Mouse (Mus musculus): ENCODE measurements at regions not wholly inside any gene's neighbourhood (a gene's known extent, or its start where the extent isn't known, plus 50 kb on each side); places are given as distances from the start of the nearest gene placed in this dataset.
A peak's percentile ranks its signal among the peaks of the same experiment; 100 is the strongest.

DNA sequence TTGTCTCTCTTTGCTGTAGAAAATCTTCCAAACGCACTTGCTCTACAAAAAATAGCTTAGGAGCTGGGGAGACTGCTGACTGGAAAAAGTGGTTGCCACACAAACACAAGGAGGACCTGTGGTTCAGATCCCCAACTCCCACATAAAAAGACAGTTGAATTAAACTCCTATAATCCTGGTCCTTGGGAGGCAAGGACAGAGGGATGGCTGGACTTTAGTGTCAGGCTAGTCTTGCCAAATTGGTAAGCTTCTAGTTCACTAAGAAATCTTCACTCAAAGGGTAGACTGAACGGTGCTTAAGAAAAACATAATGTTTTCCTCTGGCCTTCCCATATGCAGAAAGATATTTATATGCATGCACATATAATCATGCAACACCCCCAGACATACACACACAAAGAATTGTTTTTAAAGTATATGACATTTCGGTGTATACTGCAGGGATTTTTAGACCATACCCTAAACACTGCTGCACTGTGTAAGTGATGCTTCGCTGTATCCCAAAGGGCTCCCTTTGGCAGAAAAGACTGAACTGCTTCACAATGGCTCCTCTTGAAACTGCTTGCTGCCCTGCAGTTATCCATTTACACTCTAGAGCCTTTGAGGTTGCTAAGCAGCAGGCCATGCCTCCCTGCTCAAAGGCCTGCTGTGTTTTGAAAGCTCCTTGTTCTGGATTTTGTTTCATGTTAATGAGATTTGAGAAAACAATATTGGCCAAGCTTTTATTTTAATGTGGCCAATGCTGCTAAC lies 1299.3 kb downstream of the Zfp704 start:
- ATAC-seq (replicated peaks; ENCODE audit: insufficient number of reproducible peaks, low FRiP score, low TSS enrichment, low read depth) (peak; percentile 79; the same call in 1 of the 2 replicates), DNase-seq (ENCODE audit: low spot score) (peak; percentile 14)
- 49% methylated on average over 4 of the region's 4 CpGs for WGBS
- Histone ChIP-seq H3K4me2 (ENCODE audit: low read depth, low read length) (no peak overlapping the region), H3K27ac (replicated peaks; ENCODE audit: low read depth, low read length) (no peak overlapping the region), H3K9ac (replicated peaks; ENCODE audit: low read length) (no peak overlapping the region), H3K4me1 (ENCODE audit: control insufficient read depth, insufficient read depth, low read length) (no peaks in the 10 kb centered on the region), H3K27me3 (ENCODE audit: control insufficient read depth, insufficient read depth, low read length) (no peaks in the 10 kb centered on the region), H3K9me3 (replicated peaks; ENCODE audit: control insufficient read depth, low read length) (no peaks in the 10 kb centered on the region), H3K36me3 (replicated peaks; ENCODE audit: control insufficient read depth, insufficient read depth, low read depth, low read length) (no peaks in the 10 kb centered on the region), H3K4me3 (ENCODE audit: low read depth, low read length) (no peak overlapping the region)

- no peaks in the 10 kb centered on the region for H3K36me3 ChIP-seq (replicated peaks; ENCODE audit: control insufficient read depth, insufficient read depth, low read depth, low read length)
- ATAC-seq (replicated peaks; ENCODE audit: insufficient number of reproducible peaks, low FRiP score, low TSS enrichment, low read depth) (no peak), DNase-seq (ENCODE audit: low spot score) (no peak)
- H3K4me2 ChIP-seq (ENCODE audit: low read depth, low read length) = no peak overlapping the region
- no peaks in the 10 kb centered on the region for H3K9me3 ChIP-seq (replicated peaks; ENCODE audit: control insufficient read depth, low read length)
- H3K27me3 ChIP-seq (ENCODE audit: control insufficient read depth, insufficient read depth, low read length) = no peaks in the 10 kb centered on the region
- no peak overlapping the region for H3K4me3 ChIP-seq (ENCODE audit: low read depth, low read length)
- 82% methylated on average over 3 of the region's 3 CpGs for WGBS
- no peak overlapping the region for H3K27ac ChIP-seq (replicated peaks; ENCODE audit: low read depth, low read length)
- no peaks in the 10 kb centered on the region for H3K4me1 ChIP-seq (ENCODE audit: control insufficient read depth, insufficient read depth, low read length)
- no peak overlapping the region for H3K9ac ChIP-seq (replicated peaks; ENCODE audit: low read length)
Observed at GRCm38 (mm10) chr3:8307296-8307695, 1302.6 kb downstream of the Zfp704 start.

DNA sequence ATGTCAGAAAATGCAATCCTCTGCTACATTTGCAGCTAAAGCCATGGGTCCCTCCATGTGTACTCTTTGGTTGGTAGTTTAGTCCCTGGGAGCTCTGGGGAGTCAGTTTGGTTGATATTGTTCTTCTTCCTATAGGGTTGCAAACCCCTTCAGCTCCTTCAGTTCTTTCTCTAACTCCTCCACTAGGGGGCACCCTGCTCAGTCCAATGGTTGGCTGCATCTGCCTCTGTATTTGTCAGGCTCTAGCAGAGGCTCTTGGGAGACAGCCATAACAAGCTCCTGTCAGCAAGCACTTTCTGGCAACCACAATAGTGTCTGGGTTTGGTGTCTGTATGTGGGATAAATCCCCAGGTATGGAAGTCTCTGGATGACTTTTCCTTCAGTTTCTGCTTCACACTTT lies 1305.1 kb downstream of the Zfp704 start:
- DNase-seq (ENCODE audit: low spot score) = peak; percentile 12
- no peak overlapping the region for H3K9ac ChIP-seq (replicated peaks; ENCODE audit: low read length)

DNA sequence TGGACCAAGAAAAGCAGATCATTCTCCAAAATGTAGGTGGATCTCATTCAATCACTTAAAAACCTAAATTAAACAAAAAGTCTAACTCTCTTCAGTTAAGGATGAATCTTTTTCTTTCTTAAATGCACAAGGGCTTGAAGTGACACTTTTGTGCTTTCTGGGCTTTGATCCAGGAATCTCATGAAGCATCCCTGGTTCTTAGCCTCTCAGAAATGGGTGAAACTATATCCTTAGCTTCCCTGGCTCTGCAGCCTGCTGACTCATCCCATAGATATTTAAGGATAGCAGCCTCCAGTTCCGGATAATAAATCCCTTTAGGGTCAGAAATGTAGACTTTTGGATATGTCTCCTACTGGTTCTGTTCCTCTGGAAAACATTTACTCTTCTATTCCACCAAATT lies 1316.8 kb downstream of the Zfp704 start:
- Histone ChIP-seq H3K4me3 (ENCODE audit: low read depth, low read length) (no peak overlapping the region), H3K27ac (replicated peaks; ENCODE audit: low read depth, low read length) (no peak overlapping the region), H3K27me3 (ENCODE audit: control insufficient read depth, insufficient read depth, low read length) (no peaks in the 10 kb centered on the region), H3K9me3 (replicated peaks; ENCODE audit: control insufficient read depth, low read length) (no peaks in the 10 kb centered on the region), H3K4me1 (ENCODE audit: control insufficient read depth, insufficient read depth, low read length) (no peaks in the 10 kb centered on the region), H3K9ac (replicated peaks; ENCODE audit: low read length) (no peak overlapping the region), H3K36me3 (replicated peaks; ENCODE audit: control insufficient read depth, insufficient read depth, low read depth, low read length) (no peaks in the 10 kb centered on the region), H3K4me2 (ENCODE audit: low read depth, low read length) (no peak overlapping the region)
- DNase-seq (ENCODE audit: low spot score) (no peak), ATAC-seq (replicated peaks; ENCODE audit: insufficient number of reproducible peaks, low FRiP score, low TSS enrichment, low read depth) (no peak)
- WGBS = 68% methylated on average over 1 of the region's 1 CpGs

More for the DNA sequence above, 1305.1 kb downstream of the Zfp704 start:
- no peak overlapping the region for H3K27ac ChIP-seq (replicated peaks; ENCODE audit: low read depth, low read length)
- H3K36me3 ChIP-seq (replicated peaks; ENCODE audit: control insufficient read depth, insufficient read depth, low read depth, low read length) = no peaks in the 10 kb centered on the region
- H3K4me3 ChIP-seq (ENCODE audit: low read depth, low read length) = no peak overlapping the region
- ATAC-seq (replicated peaks; ENCODE audit: insufficient number of reproducible peaks, low FRiP score, low TSS enrichment, low read depth) = no peak
- H3K4me2 ChIP-seq (ENCODE audit: low read depth, low read length) = no peak overlapping the region
- no peaks in the 10 kb centered on the region for H3K9me3 ChIP-seq (replicated peaks; ENCODE audit: control insufficient read depth, low read length)
- H3K27me3 ChIP-seq (ENCODE audit: control insufficient read depth, insufficient read depth, low read length) = no peaks in the 10 kb centered on the region
- no peaks in the 10 kb centered on the region for H3K4me1 ChIP-seq (ENCODE audit: control insufficient read depth, insufficient read depth, low read length)

DNA sequence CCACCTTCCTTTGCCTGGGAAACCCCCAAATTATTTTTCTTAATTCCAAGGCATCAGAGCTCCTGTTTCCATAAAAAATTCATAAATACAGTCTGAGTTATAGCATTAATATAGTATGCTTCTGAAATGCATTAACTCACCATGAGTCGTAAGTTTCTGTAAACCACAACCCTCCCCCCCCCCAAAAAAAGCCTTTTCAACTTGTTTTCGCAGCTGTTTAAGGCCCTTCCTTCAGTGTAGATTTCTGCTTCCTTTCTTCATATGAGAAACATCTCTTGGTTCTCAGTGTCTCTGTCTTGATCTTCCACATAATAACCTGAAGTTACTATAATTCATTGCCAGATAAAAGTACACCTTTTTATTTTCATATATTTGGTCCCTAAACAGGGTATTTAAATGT lies 1320.3 kb downstream of the Zfp704 start:
- H3K27ac ChIP-seq (replicated peaks; ENCODE audit: low read depth, low read length) = no peak overlapping the region
- no peak for DNase-seq (ENCODE audit: low spot score)
- no peaks in the 10 kb centered on the region for H3K36me3 ChIP-seq (replicated peaks; ENCODE audit: control insufficient read depth, insufficient read depth, low read depth, low read length)

GRCm38 (mm10) chr3:8288437-8288836 lies 1321.4 kb downstream of the Zfp704 start:
- WGBS = 77% methylated on average over 1 of the region's 1 CpGs
- Histone ChIP-seq H3K27me3 (ENCODE audit: control insufficient read depth, insufficient read depth, low read length) (no peaks in the 10 kb centered on the region), H3K4me3 (ENCODE audit: low read depth, low read length) (no peak overlapping the region), H3K36me3 (replicated peaks; ENCODE audit: control insufficient read depth, insufficient read depth, low read depth, low read length) (no peaks in the 10 kb centered on the region), H3K9me3 (replicated peaks; ENCODE audit: control insufficient read depth, low read length) (no peaks in the 10 kb centered on the region), H3K27ac (replicated peaks; ENCODE audit: low read depth, low read length) (no peak overlapping the region), H3K4me1 (ENCODE audit: control insufficient read depth, insufficient read depth, low read length) (no peaks in the 10 kb centered on the region), H3K4me2 (ENCODE audit: low read depth, low read length) (no peak overlapping the region), H3K9ac (replicated peaks; ENCODE audit: low read length) (no peak overlapping the region)
- DNase-seq (ENCODE audit: low spot score) (no peak), ATAC-seq (replicated peaks; ENCODE audit: insufficient number of reproducible peaks, low FRiP score, low TSS enrichment, low read depth) (no peak)

More for the DNA sequence above, 1320.3 kb downstream of the Zfp704 start:
- no peak for ATAC-seq (replicated peaks; ENCODE audit: insufficient number of reproducible peaks, low FRiP score, low TSS enrichment, low read depth)
- H3K4me3 ChIP-seq (ENCODE audit: low read depth, low read length) = no peak overlapping the region
- WGBS = 83% methylated on average over 2 of the region's 2 CpGs
- H3K27me3 ChIP-seq (ENCODE audit: control insufficient read depth, insufficient read depth, low read length) = no peaks in the 10 kb centered on the region
- no peak overlapping the region for H3K4me2 ChIP-seq (ENCODE audit: low read depth, low read length)
- H3K9me3 ChIP-seq (replicated peaks; ENCODE audit: control insufficient read depth, low read length) = no peaks in the 10 kb centered on the region
- no peaks in the 10 kb centered on the region for H3K4me1 ChIP-seq (ENCODE audit: control insufficient read depth, insufficient read depth, low read length)
- no peak overlapping the region for H3K9ac ChIP-seq (replicated peaks; ENCODE audit: low read length)

DNA sequence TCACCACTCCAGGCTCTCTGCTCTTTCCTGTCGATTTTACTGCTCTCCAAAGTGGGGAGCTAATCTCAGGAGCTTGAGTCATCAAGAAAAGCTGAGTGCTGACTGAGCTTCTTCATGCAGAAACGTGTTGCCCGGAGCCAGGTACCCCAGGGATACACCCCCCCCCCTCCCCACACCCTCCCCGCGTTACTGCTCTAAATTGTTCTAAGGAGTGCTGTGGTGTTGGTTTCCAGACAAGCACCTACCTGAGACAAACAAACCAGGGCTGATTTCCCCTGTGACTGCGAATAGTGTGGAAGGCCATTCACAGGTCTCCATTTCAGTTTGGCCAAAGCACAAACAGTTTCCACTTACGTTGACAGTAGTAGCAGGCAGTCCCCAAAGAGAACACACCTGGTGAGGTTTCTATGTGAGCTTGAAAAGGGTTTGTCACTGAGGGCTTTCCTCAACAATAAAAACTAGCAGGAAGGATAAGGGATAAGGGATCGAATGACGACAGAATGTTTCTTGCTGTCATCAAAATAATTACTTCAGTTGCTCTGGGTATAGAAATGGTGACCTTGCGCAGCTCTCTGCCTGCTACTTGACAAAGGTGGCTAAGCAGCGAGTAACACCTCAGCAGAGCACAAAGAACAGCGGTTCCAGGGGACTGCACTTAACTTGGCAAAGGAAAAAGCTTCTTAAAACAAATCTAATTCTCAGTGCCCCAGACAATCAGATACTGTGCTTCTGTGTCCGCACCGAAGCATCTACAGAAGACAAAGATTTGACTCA lies 1325.0 kb downstream of the Zfp704 start:
- ATAC-seq (replicated peaks; ENCODE audit: insufficient number of reproducible peaks, low FRiP score, low TSS enrichment, low read depth) = 0 out of 2 replicates have a peak, but pooled peaks have one; percentile 44
- no peaks in the 10 kb centered on the region for H3K36me3 ChIP-seq (replicated peaks; ENCODE audit: control insufficient read depth, insufficient read depth, low read depth, low read length)
- no peaks in the 10 kb centered on the region for H3K9me3 ChIP-seq (replicated peaks; ENCODE audit: control insufficient read depth, low read length)
- no peak for DNase-seq (ENCODE audit: low spot score)
- no peaks in the 10 kb centered on the region for H3K4me1 ChIP-seq (ENCODE audit: control insufficient read depth, insufficient read depth, low read length)
- no peak overlapping the region for H3K27ac ChIP-seq (replicated peaks; ENCODE audit: low read depth, low read length)
- H3K4me2 ChIP-seq (ENCODE audit: low read depth, low read length) = no peak overlapping the region
- 66% methylated on average over 14 of the region's 14 CpGs for WGBS
- no peaks in the 10 kb centered on the region for H3K27me3 ChIP-seq (ENCODE audit: control insufficient read depth, insufficient read depth, low read length)
- no peak overlapping the region for H3K4me3 ChIP-seq (ENCODE audit: low read depth, low read length)
- no peak overlapping the region for H3K9ac ChIP-seq (replicated peaks; ENCODE audit: low read length)

- H3K4me1 ChIP-seq (ENCODE audit: control insufficient read depth, insufficient read depth, low read length) = no peaks in the 10 kb centered on the region
- no peak overlapping the region for H3K9ac ChIP-seq (replicated peaks; ENCODE audit: low read length)
- no peaks in the 10 kb centered on the region for H3K27me3 ChIP-seq (ENCODE audit: control insufficient read depth, insufficient read depth, low read length)
- H3K4me3 ChIP-seq (ENCODE audit: low read depth, low read length) = no peak overlapping the region
- no peaks in the 10 kb centered on the region for H3K36me3 ChIP-seq (replicated peaks; ENCODE audit: control insufficient read depth, insufficient read depth, low read depth, low read length)
- no peak overlapping the region for H3K27ac ChIP-seq (replicated peaks; ENCODE audit: low read depth, low read length)
- DNase-seq (ENCODE audit: low spot score) = no peak
- no peak overlapping the region for H3K4me2 ChIP-seq (ENCODE audit: low read depth, low read length)
- no peak for ATAC-seq (replicated peaks; ENCODE audit: insufficient number of reproducible peaks, low FRiP score, low TSS enrichment, low read depth)
- 75% methylated on average over 2 of the region's 2 CpGs for WGBS
- no peaks in the 10 kb centered on the region for H3K9me3 ChIP-seq (replicated peaks; ENCODE audit: control insufficient read depth, low read length)
Observed at GRCm38 (mm10) chr3:8282411-8282810, 1327.5 kb downstream of the Zfp704 start.
